Comparison of ENCODE assay signal across 9 mouse cellular contexts in genomic region chr4:142084936-142085563, GRCm38 (mm10). TPM values are rescaled to one million over a fixed set of nuclear protein-coding genes. Genes with fewer than 3 reads are reported as not detected.
A peak's percentile ranks its signal among the peaks of the same experiment; 100 is the strongest.
DNase-seq lines count a peak whose midpoint lies in the region; ATAC-seq and TF ChIP-seq lines count a peak whose summit lies in the region.
"Had no signal": no experiment of that assay in that cellular context is flagged by ENCODE, and none has a peak within 500 bp of the region (broad histone marks: within the 10 kb centered on the region; RNA-seq: fewer than 3 reads in every experiment).

No protein-coding gene starts in this region.

- peaks cover 11 to 56% of the 10 kb centered on the region in 2 experiments for H3K4me1 ChIP-seq in CH12.LX (ENCODE audit: control insufficient read depth in 1 of 2, insufficient read depth in 2 of 2)
- H3K4me1 ChIP-seq in hindbrain, embryonic 11.5 days (replicated peaks; ENCODE audit: control insufficient read depth, insufficient read depth, low read length) = peaks cover 7% of the 10 kb centered on the region
- peaks cover 41% of the 10 kb centered on the region for H3K4me1 ChIP-seq in liver, embryonic 12.5 days

- in situ Hi-C loops in CH12.LX (cut with MboI; ENCODE audit: low pct_ligation_motif_present, low pct_unique_long_range_greater_than_20kb, low sequenced_read_pairs) = loop anchor here (25.0 kb wide), 1 partner anchor 673 kb away; the partner anchor contains the start of genes Clcnkb and Hspb7

- H3K9me3 ChIP-seq in CH12.LX (replicated peaks; ENCODE audit: low read length) = peaks cover 3% of the 10 kb centered on the region
- no peaks in the 10 kb centered on the region for H3K9me3 ChIP-seq in hindbrain, embryonic 11.5 days (ENCODE audit: control insufficient read depth, low read length)
- H3K9me3 ChIP-seq in liver, embryonic 12.5 days (replicated peaks) = no peaks in the 10 kb centered on the region

- TF ChIP-seq EP300 in CH12.LX (IDR thresholded peaks at IDR 0.05; ENCODE audit: low read length) = no peak

- WGBS in hindbrain, embryonic 11.5 days = 4% methylated on average over 20 of the region's 20 CpGs
- 6% methylated on average over 20 of the region's 20 CpGs for WGBS in liver, embryonic 12.5 days (ENCODE audit: insufficient replicate concordance)

- TF ChIP-seq CTCF in CH12.LX (conservative IDR thresholded peaks at IDR 0.05 in 1 of 2, IDR thresholded peaks at IDR 0.05 in 1 of 2; ENCODE audit: low read depth in 2 of 2, low read length in 2 of 2) = peak in 1 of 2 experiments; percentile 23; a peak in 2 of 4 replicates

- H3K9ac ChIP-seq in CH12.LX (ENCODE audit: insufficient read depth, low read depth) = no peak overlapping the region
- H3K9ac ChIP-seq in hindbrain, embryonic 11.5 days (ENCODE audit: low read depth, low read length) = no peak overlapping the region
- 0 out of 2 replicates have a peak overlapping the region, but pooled peaks have one; percentile 49 for H3K9ac ChIP-seq in liver, embryonic 12.5 days

- ATAC-seq in hindbrain, embryonic 11.5 days (ENCODE audit: low FRiP score) = no peak
- ATAC-seq in liver, embryonic 12.5 days = no peak

- no peak for TF ChIP-seq RAD21 in CH12.LX (IDR thresholded peaks at IDR 0.05; ENCODE audit: low read depth, low read length)

- no peaks in the 10 kb centered on the region for H3K36me3 ChIP-seq in CH12.LX (replicated peaks in 1 of 2; ENCODE audit: control insufficient read depth in 1 of 2, insufficient read depth in 1 of 2, low read length in 1 of 2)
- no peaks in the 10 kb centered on the region for H3K36me3 ChIP-seq in hindbrain, embryonic 11.5 days (ENCODE audit: control insufficient read depth, insufficient read depth, low read length)
- H3K36me3 ChIP-seq in liver, embryonic 12.5 days = no peaks in the 10 kb centered on the region

- no peak for TF ChIP-seq POLR2A in CH12.LX (IDR thresholded peaks at IDR 0.05; ENCODE audit: low read depth, low read length)

- dilution Hi-C loops in CH12.LX (cut with MboI; ENCODE audit: extremely low pct_ligation_motif_present, extremely low pct_unique_long_range_greater_than_20kb, low sequenced_read_pairs) = no loop called here

- DNase-seq in adrenal gland, adult 2 months = peak; percentile 26
- no peak for DNase-seq in adrenal gland, postnatal 10 days
- DNase-seq in CH12.LX (ENCODE audit: extremely low read depth) = no peak
- DNase-seq in hindbrain, embryonic 11.5 days (ENCODE audit: low spot score) = no peak
- no peak for DNase-seq in layer of hippocampus, adult 9-10 months (ENCODE audit: low spot score)
- DNase-seq in testis, postnatal 10 days (ENCODE audit: low spot score) = no peak
- DNase-seq in ovary, postnatal 36 days (ENCODE audit: low spot score) = no peak
- DNase-seq: left cerebral cortex, postnatal 4 days had no signal

- peaks cover 33% of the 10 kb centered on the region for H3K27me3 ChIP-seq in CH12.LX (replicated peaks)
- H3K27me3 ChIP-seq in hindbrain, embryonic 11.5 days (ENCODE audit: control insufficient read depth, insufficient read depth, low read length) = peaks cover 20% of the 10 kb centered on the region
- H3K27me3 ChIP-seq in liver, embryonic 12.5 days (replicated peaks) = peaks cover 75% of the 10 kb centered on the region

- no peak overlapping the region for H3K4me3 ChIP-seq in CH12.LX (replicated peaks in 1 of 3; ENCODE audit: low read depth in 2 of 3, low read length in 2 of 3, poor library complexity in 1 of 3)
- H3K4me3 ChIP-seq in hindbrain, embryonic 11.5 days (ENCODE audit: low read depth, low read length) = peak overlapping the region; percentile 57
- H3K4me3 ChIP-seq in liver, embryonic 12.5 days = peak overlapping the region; percentile 57

- peak overlapping the region; percentile 60 for H3K4me2 ChIP-seq in CH12.LX (ENCODE audit: insufficient read depth, low read depth, poor library complexity, severe bottlenecking)
- peak overlapping the region; percentile 99 for H3K4me2 ChIP-seq in hindbrain, embryonic 11.5 days (replicated peaks; ENCODE audit: low read depth, low read length)
- H3K4me2 ChIP-seq in liver, embryonic 12.5 days = peak overlapping the region; percentile 73

- H3K79me2 ChIP-seq in CH12.LX (replicated peaks; ENCODE audit: control insufficient read depth, extremely low read depth, insufficient read depth, poor library complexity, severe bottlenecking) = no peaks in the 10 kb centered on the region

- no peak overlapping the region for H3K27ac ChIP-seq in CH12.LX (ENCODE audit: insufficient read depth, low read depth)
- no peak overlapping the region for H3K27ac ChIP-seq in hindbrain, embryonic 11.5 days (ENCODE audit: low read depth, low read length)
- H3K27ac ChIP-seq in liver, embryonic 12.5 days = 0 out of 2 replicates have a peak overlapping the region, but pooled peaks have one; percentile 62

TF ChIP-seq in CH12.LX, 34 proteins besides CTCF, POLR2A, EP300 and RAD21:
- no peak for TF ChIP-seq BHLHE40 (IDR thresholded peaks at IDR 0.05; ENCODE audit: low read depth, low read length)
- TF ChIP-seq MAFK (IDR thresholded peaks at IDR 0.05; ENCODE audit: insufficient replicate concordance, low read length) = no peak
- TF ChIP-seq ELF1 (IDR thresholded peaks at IDR 0.05; ENCODE audit: low read depth, low read length) = no peak
- TF ChIP-seq UBTF (IDR thresholded peaks at IDR 0.05; ENCODE audit: low read depth, low read length) = no peak
- no peak for TF ChIP-seq CHD2 (IDR thresholded peaks at IDR 0.05; ENCODE audit: low read length)
- no peak for TF ChIP-seq MAX (IDR thresholded peaks at IDR 0.05; ENCODE audit: low read length)
- TF ChIP-seq ETS1 (conservative IDR thresholded peaks at IDR 0.05; ENCODE audit: low read depth, low read length) = no peak
- no peak for TF ChIP-seq ZNF384 (IDR thresholded peaks at IDR 0.05; ENCODE audit: low read depth, low read length)

RNA-seq across cellular contexts. Expression of gene Tmem51, which starts 0.9 kb away (rescaled TPM):
- total RNA-seq in adrenal gland, adult 2 months (2021) = 1 to 10 TPM; 3.5 to 5.3 TPM
- polyA plus RNA-seq in adrenal gland, adult 2 months (2012; rRNA removed) = 9.9 and 10.0 TPM in 2 replicates
- total RNA-seq in adrenal gland, postnatal 10 days (2021) = 1 to 10 TPM; 4.8 to 5.9 TPM
- total RNA-seq in CH12.LX (2012; rRNA removed) (1.1 and 1.4 TPM in 2 replicates), CH12.LX (2014; rRNA removed) (6.6 and 8.0 TPM in 2 replicates)
- 8.0 and 8.5 TPM in 2 replicates for polyA plus RNA-seq in CH12.LX (2012; ENCODE audit: insufficient read length, low read depth)
- polyA plus RNA-seq in hindbrain, embryonic 11.5 days (2014; fragmentation: Nextera tagmentation; extraction: Ambion mirVana) = 7.3 and 8.1 TPM in 2 replicates
- 14.0 and 15.5 TPM in 2 replicates for polyA plus RNA-seq in liver, embryonic 12.5 days (2016; fragmentation: Nextera tagmentation; extraction: Ambion mirVana)

Comparison
In these comparisons a context has a peak if more than half of its experiments do, and no peak if none do; other contexts are left out.
1. H3K4me3 ChIP-seq: peak in hindbrain, embryonic 11.5 days (single experiment) and liver, embryonic 12.5 days (single experiment); none in CH12.LX (0 of 3).
2. Peak in every context shown above with its lines, with median percentiles within 50 percentile points of each other: H3K4me2 ChIP-seq.